Mouse (Mus musculus) bone marrow, adult 2 months (tissue): Measurements from ENCODE around the gene Fancm.

ENCODE experiments used
- CTCF ChIP-seq: fragments of 200-500 bp; IDR thresholded peaks from 2 replicates; pipeline ENCODE4 v1.5.1; 2011; ENCODE audit warnings: low read length, control low read depth; ENCODE audit not compliant: control insufficient read depth, insufficient read depth
- POLR2A ChIP-seq: fragments of 200-500 bp; IDR thresholded peaks from 2 replicates; pipeline ENCODE4 v1.6.1; 2011; ENCODE audit warnings: low read depth, mild to moderate bottlenecking, control low read depth, low read length, borderline replicate concordance; ENCODE audit not compliant: control insufficient read depth

DNA sequence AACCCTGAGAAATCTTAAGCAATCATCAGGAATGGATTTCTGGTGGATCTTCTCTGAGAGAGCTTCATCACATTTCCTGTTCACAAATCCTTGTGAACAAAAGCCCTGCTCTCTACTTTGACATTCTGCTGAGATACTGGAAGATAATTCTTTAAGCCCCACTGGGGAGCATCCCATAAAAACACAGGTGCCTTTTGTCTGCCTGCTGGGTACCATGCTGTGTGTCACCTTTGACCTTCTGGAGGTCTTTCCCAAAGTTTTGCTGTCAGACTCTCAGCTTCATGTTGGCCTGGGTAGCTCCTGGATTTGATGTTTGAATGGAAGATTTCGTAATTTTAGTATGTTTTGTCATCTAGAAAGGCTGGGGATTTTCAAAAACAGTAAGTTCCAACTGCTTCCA is 33.3 kb downstream of the Fancm start:
- TF ChIP-seq POLR2A (no peak), CTCF (no peak)
